Mouse (Mus musculus) adrenal gland, adult 10 weeks (tissue): ENCODE results near the gene Fbxo44. TPM values are rescaled to one million over a fixed set of nuclear protein-coding genes. Genes with fewer than 3 reads are reported as not detected.

ENCODE experiments used
- polyA plus RNA-seq: library from polyadenylated mRNA; stranded (reverse); fragments of 350-450 nt; fragmentation: Illumina TruSeq; extraction: RNeasy Lipid Tissue Mini Kit (QIAGEN cat#74804); gene quantifications from one replicate; pipeline ENCODE4 v1.2.3, GENCODE M21; 2014; ENCODE audit warnings: low read depth, low replicate concordance

Gene Fbxo44
- polyA plus RNA-seq, result 1.2 TPM

DNA sequence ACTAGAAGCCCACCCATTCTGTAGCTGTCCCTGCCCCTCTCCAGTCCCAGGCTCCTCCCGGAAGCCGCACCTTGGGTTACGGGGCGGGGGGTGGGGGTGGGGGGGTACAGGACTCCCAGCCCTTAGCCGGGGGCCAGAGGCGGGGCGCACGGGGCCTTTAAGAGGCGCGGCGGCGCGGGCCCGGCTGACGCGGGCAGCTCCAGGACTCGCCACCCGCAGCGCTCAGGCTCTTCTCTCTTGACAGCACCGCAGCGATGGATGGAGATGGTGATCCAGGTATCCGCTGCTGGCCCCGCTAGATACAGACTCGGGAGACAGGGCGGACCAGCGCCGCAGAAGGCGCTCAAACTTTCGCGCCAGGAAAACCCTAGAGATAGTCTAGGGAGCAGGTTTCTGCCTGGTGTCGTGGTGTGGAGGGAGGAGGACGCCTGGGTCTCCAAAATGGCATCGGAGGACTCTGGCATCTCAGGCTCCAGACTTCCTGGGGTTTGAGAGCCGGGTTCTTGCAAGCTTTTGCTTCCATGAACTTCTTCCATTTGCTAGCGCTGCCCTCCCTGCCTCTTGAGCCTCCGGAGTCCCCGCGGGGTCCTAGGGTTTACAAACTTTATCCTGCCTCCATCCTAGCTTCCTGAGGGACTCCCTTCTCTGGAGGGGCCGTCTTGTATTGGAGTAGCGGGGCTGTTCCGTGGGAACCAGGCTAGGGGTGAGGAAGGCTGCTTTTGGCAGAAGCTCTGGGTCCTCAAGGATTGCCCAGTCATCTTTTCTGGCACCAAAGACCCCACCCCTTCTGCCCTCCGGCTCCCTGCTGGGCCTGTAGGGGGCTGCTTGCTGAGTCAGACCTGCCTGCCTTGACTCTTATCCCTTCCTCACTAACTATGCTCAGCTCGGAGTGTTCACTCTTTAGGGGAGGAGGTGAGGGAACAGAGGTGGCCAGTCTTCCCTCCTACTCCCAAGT is at the start of gene Fbxo44, which contains the start of gene Fbxo2:
TSS of gene Fbxo44 (minus strand) at position 47 of the 955 bp plus-strand sequence.
TSS of gene Fbxo2 (plus strand) at position 186 of the 955 bp plus-strand sequence.

DNA sequence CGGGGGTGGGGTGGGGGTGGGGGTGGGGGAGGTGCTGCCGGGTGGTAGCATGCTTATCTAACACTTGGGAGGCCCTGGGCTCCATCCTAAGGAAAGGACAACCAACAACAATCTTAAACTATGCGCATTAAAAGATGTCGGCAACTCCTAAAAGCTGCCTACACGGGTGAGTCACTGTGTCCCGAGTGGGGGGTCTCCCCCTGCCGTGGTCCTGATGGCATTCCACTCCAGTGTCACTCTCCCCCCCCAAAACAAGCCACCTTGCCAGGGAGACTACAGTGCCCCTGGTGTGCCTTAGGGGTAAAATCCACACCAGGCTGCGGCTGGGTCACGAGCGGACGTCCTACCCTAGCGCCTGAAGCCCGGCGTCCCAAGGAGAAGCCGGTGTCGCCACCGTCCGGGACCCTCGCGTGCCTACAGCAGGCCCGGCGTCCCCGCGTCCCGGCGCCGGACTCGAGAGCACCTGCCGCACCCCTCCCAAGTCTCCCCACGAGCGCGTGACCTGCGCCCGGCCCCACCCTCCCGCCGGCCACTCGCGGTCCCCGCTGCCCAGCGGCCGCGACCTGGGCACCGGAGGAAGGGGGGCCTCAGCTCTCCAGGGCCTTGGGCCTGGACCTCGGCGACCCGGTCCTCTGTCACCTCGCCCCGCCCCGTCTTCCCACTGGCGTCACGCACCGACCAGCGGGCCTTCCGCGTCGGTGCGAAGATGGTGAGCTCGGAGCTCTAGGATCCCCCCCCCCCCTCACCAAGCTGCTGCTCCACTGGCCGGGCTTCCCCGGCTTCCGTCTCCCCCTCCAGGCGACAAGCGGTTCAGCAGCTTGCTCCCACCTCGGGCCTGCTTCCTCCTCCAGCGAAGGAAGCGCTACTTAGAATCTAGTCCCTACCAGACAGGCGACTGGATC is 8.8 kb downstream of the Fbxo44 start, which contains the start of gene Fbxo6:
TSS of gene Fbxo6 (minus strand) at position 874 of the 902 bp plus-strand sequence.

DNA sequence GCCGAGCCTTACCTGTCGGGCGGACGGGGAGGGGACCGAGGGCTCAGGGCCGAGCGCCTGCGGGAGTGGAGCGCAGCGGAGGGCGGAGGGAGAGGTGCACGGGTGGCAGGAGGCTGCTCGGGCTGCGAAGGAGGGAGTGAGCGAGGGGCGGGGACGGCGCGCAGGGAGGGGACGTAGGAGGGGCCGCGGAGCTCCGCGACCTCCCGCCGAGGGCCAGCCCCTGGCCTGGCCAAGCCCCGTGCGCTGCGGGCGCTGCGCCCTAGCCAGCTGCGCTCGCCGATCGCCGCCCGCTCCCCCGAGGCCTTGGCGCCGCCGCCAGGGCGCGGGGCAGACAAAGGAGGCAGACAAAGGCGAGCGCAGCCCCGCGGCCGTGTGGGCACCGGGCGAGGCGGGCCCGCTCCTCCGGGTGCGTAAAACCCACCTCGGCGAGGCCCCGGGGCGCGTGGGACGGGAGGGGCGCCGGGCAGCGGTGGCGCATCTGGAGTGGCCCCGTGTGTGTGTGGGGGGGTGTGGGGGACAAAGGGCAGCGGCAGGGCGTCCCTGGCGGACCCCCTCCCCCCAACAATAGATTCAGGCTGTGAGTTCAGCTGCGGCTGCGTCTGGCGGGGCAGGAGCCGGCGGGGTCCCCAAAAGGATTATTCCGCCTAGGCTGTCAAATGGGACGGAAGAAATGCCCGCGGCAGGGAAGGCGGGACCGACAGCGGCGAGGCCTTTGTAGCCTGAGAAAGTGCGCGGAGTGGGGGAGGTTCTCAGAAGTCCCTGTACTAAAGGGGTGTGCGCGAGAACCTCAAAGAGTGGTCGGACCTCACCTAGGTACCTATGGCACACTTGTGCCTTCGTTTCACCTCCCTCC is 29.5 kb downstream of the Fbxo44 start, which contains the start of gene Draxin:
TSS of gene Draxin (minus strand) at position 138 of the 853 bp plus-strand sequence.

DNA sequence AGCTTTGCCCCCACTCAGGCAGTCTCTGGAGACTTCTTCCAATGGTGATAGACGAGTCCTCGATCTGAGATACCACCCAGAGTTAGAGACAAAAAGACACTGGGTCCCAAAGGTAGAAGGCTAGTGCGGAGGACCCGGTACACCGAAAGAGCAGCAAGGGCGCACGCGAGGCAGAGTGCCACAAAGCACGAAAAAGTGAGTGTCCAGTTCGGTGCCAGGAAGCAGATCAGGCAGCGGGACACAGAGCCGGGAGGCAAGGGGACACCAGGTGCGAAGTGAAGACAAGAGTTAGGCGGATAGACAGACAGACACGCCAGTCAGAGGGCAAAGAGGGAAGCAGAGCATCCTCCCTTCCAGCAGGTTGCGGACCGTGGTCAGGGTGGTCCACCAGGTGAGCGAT is 30.1 kb downstream of the Fbxo44 start, which contains the start of gene Mad2l2:
TSS of gene Mad2l2 (plus strand) at position 252 of the 400 bp plus-strand sequence.

Other genes with a start within 250 kb of the Fbxo44 start
- gene Plod1, start 223.7 kb downstream of the Fbxo44 start, polyA plus RNA-seq, result 2.9 TPM
- gene 2510039O18Rik, start 219.6 kb downstream of the Fbxo44 start, polyA plus RNA-seq, result 10.7 TPM
- gene Nppb, start 174.7 kb downstream of the Fbxo44 start, polyA plus RNA-seq, result not detected
- gene Nppa, start 159.8 kb downstream of the Fbxo44 start, polyA plus RNA-seq, result not detected
- 4.0 TPM for gene Clcn6, start 121.7 kb downstream of the Fbxo44 start, polyA plus RNA-seq
- gene Mthfr, start 121.4 kb downstream of the Fbxo44 start, polyA plus RNA-seq, result 3.4 TPM
- 36.6 TPM for gene Agtrap, start 72.5 kb downstream of the Fbxo44 start, polyA plus RNA-seq
- 3.6 TPM for gene Mad2l2, start 30.1 kb downstream of the Fbxo44 start, polyA plus RNA-seq
- gene Draxin, start 29.8 kb downstream of the Fbxo44 start, polyA plus RNA-seq, result not detected
- 1.3 TPM for gene Fbxo6, start 8.3 kb downstream of the Fbxo44 start, polyA plus RNA-seq
- gene Fbxo2, start 139 bp upstream of the Fbxo44 start, polyA plus RNA-seq, result not detected
- gene Disp3, start 127.5 kb upstream of the Fbxo44 start, polyA plus RNA-seq, result not detected